Mouse (Mus musculus) lung, embryonic 14.5 days (tissue): ENCODE results near the gene Sav1. TPM values are rescaled to one million over a fixed set of nuclear protein-coding genes. Genes with fewer than 3 reads are reported as not detected.

ENCODE experiments used
- ATAC-seq: fragments of 200-750 bp; cut with Nextera tagmentation; 2 replicates; pipeline ENCODE4 v1.8.0; 2017; ENCODE audit warnings: mild to moderate bottlenecking, moderate TSS enrichment, moderate library complexity; ENCODE audit not compliant: insufficient read depth
- DNase-seq: peaks from one replicate; pipeline ENCODE4 v3.0.0-alpha.2; 2015
- H3K27ac ChIP-seq: fragments of 300-500 bp; sonication (generic); 2 replicates; pipeline ENCODE4 v1.5.1; 2014; ENCODE audit warnings: low read depth, mild to moderate bottlenecking, moderate library complexity
- H3K27me3 ChIP-seq: fragments of 300-500 bp; sonication (generic); 2 replicates; pipeline ENCODE4 v1.6.1; 2014; ENCODE audit warnings: low read length, control low read depth; ENCODE audit not compliant: insufficient read depth
- H3K36me3 ChIP-seq: fragments of 300-500 bp; sonication (generic); 2 replicates; pipeline ENCODE4 v1.6.1; 2014; ENCODE audit warnings: control low read depth; ENCODE audit not compliant: insufficient read depth
- H3K4me1 ChIP-seq: fragments of 300-500 bp; sonication (generic); 2 replicates; pipeline ENCODE4 v1.6.1; 2014; ENCODE audit warnings: antibody characterized with exemption, control low read depth; ENCODE audit not compliant: insufficient read depth
- H3K4me2 ChIP-seq: fragments of 300-500 bp; sonication (generic); 2 replicates; pipeline ENCODE4 v1.6.1; 2014; ENCODE audit warnings: mild to moderate bottlenecking
- H3K4me3 ChIP-seq: fragments of 300-500 bp; sonication (generic); 2 replicates; pipeline ENCODE4 v1.5.1; 2014; ENCODE audit warnings: low read depth, low read length
- H3K9ac ChIP-seq: fragments of 300-500 bp; sonication (generic); 2 replicates; pipeline ENCODE4 v1.6.1; 2014
- H3K9me3 ChIP-seq: fragments of 300-500 bp; sonication (generic); 2 replicates; pipeline ENCODE4 v1.6.1; 2016; ENCODE audit warnings: low read depth, low read length, control low read depth
- CTCF ChIP-seq: IDR thresholded peaks from 2 replicates; pipeline ENCODE4 v1.5.1; 2016; ENCODE audit warnings: antibody characterized with exemption, low read depth
- WGBS: fragments of 180-500 bp; shearing (Covaris S2); extraction: QIAGEN DNeasy Blood & Tissue Kit; methylation state at CpG from one replicate; pipeline ENCODE4 v1.1.7; 2014; 5-methylcytosine and 5-hydroxymethylcytosine counted together
- polyA plus RNA-seq: library from polyadenylated mRNA; unstranded; fragments of >200 nt; fragmentation: Nextera tagmentation; extraction: Ambion mirVana; gene quantifications from 2 replicates; pipeline ENCODE4 v1.2.1, GENCODE M21; 2014

Gene Sav1
- 11.8 and 12.8 TPM in 2 replicates for polyA plus RNA-seq

DNA sequence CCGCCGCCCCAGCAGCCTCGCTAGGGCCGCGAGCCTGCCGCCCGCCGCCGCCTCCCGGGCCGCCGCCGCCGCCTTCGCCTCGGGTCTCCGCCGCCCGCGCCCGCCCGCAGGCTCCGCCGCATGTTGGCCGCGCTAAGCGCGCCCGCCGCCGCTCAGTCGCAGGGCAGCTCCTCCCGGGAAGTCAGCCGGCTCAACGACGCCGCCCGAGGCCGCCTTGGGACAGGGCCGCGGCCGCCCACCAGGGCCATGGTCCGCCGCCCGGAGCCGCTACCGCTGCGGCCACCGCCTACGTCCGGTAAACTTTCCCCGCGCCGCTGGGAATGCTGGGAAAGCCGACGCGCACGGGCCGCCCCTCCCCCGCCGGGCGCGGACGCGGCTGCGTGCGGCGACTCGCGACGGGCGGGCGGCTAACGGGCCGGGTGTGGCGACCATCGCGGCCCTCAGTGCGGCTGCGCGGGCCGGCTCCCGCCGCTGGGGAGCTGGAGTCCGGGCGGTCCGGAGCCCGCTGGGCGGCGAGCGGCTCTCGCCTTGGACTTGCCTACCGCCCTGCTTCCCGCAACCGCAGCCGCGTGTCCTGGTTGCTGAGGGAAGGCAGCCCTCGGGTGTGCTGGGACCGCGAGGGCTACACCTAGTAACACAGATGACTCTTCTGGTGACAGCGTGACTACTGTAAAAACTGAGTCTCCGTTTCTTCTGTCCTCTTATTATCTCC lies at the start of gene Sav1:
TSS of gene Sav1 (minus strand) at position 217 of the 712 bp plus-strand sequence.
- DNase-seq: peak; percentile 94
- no peak for TF ChIP-seq CTCF
- H3K4me2 ChIP-seq: peak within 1 kb of the TSS; percentile 62
- H3K27ac ChIP-seq: peak within 1 kb of the TSS; percentile 92
- H3K9me3 ChIP-seq: no peaks in the 10 kb centered on the region
- 0 out of 2 replicates have a peak, but pooled peaks cover 2% of the 10 kb centered on the region for H3K4me1 ChIP-seq
- peak within 1 kb of the TSS; percentile 90 for H3K4me3 ChIP-seq
- peaks cover 25% of the 10 kb centered on the region for H3K36me3 ChIP-seq
- peak within 1 kb of the TSS; percentile 97 for H3K9ac ChIP-seq
- no peaks in the 10 kb centered on the region for H3K27me3 ChIP-seq
- WGBS: under 1% methylated on average over 101 of the region's 102 CpGs
- peak; percentile 93 for ATAC-seq

DNA sequence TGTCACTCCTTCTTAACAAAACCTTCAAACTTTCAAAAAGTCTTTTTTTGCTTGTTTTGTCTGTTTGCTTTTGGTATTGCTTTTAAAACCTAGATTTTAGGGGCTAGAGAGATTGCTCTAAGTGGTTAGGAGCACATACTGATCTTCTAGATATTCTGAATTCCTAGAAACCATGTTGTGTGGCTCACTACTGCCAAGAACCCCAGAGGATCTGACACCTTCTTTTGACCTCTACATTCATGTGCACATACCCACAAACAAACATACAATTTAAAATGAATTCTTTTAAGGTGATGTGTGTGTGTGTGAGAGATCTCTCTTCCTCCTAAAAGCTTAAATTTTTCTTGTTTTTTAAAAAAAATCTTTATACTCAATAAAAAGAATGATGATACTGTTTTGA lies 39.4 kb upstream of the Sav1 start:
- ATAC-seq: no peak
- no peak overlapping the region for H3K4me3 ChIP-seq
- no peak overlapping the region for H3K9ac ChIP-seq
- H3K9me3 ChIP-seq: no peaks in the 10 kb centered on the region
- H3K4me2 ChIP-seq: no peak overlapping the region
- DNase-seq: no peak
- no peaks in the 10 kb centered on the region for H3K27me3 ChIP-seq
- H3K27ac ChIP-seq: no peak overlapping the region
- no peak for TF ChIP-seq CTCF
- no peaks in the 10 kb centered on the region for H3K4me1 ChIP-seq
- peaks cover 62% of the 10 kb centered on the region for H3K36me3 ChIP-seq

DNA sequence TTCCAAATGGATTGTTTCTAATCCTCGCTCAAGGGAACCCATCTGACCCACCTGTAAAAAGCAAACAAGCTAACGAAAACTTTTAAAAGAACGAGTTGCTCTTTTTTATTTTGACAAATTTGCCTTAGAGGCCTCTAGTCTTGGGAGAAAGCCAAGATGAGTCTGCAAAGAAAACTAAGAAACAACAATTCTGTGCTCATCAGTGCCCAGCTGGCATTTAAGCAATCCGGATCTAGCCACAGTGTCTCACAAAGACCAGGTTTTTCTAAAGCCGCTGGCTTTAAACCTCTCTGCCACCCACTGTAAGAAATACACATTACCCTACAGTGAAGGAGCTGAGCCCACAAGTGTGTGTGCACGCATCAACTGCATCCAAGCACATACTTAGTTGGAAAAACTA lies 38.6 kb upstream of the Sav1 start:
- ATAC-seq: no peak
- peaks cover 63% of the 10 kb centered on the region for H3K36me3 ChIP-seq

DNA sequence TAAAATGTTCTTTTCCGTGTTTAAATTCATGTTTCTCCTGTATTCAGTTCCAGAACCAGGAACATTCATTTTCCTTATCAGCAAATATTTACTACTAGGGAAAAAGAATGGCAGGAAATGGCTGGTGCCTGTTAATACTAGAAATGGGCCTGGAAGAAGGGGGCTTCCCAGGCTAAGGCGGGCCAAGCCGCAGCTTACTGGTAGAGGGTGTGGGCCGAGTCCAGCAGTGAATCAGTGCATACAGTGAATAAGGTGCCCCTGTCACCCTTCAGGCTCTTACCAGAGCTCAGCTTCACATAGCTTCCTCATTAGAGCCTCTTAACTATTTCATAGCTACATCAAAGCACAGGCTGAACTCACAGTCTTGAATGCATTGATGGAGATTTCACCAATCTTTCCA lies 36.8 kb upstream of the Sav1 start:
- Histone ChIP-seq H3K36me3 (peaks cover 64% of the 10 kb centered on the region), H3K4me1 (no peaks in the 10 kb centered on the region), H3K9me3 (no peaks in the 10 kb centered on the region), H3K4me3 (no peak overlapping the region), H3K4me2 (no peak overlapping the region), H3K27ac (no peak overlapping the region), H3K27me3 (no peaks in the 10 kb centered on the region), H3K9ac (no peak overlapping the region)
- DNase-seq (no peak), ATAC-seq (no peak)
- WGBS: 71% methylated on average over 4 of the region's 4 CpGs
- no peak for TF ChIP-seq CTCF

More for the DNA sequence above, 38.6 kb upstream of the Sav1 start:
- Histone ChIP-seq H3K9me3 (no peaks in the 10 kb centered on the region), H3K4me3 (no peak overlapping the region), H3K27ac (no peak overlapping the region), H3K27me3 (no peaks in the 10 kb centered on the region), H3K9ac (no peak overlapping the region), H3K4me2 (no peak overlapping the region), H3K4me1 (no peaks in the 10 kb centered on the region)
- no peak for TF ChIP-seq CTCF
- DNase-seq: no peak
- WGBS: 81% methylated on average over 6 of the region's 6 CpGs

DNA sequence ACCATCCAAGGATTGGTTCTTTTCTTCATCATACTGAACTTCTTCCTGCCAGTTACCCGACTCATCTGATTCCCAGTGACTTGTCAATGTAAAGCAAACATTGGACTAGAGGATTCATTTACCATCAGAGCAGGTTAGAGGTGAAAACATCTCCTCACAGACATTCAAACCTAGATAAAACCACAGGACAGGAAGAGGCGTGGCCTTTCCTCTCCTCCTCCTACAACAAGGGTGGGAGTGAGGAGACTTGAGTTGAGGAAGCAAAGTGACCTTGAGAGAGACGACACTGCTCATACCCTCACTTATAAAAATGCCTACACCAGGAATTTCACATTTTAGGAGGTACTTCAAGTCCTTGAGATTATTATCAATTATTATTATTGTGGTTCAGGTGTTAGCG lies 31.4 kb upstream of the Sav1 start:
- no peak overlapping the region for H3K4me2 ChIP-seq
- no peaks in the 10 kb centered on the region for H3K4me1 ChIP-seq
- no peak overlapping the region for H3K9ac ChIP-seq
- ATAC-seq (no peak), DNase-seq (no peak)
- no peak for TF ChIP-seq CTCF
- no peaks in the 10 kb centered on the region for H3K9me3 ChIP-seq
- peaks cover 59% of the 10 kb centered on the region for H3K36me3 ChIP-seq
- H3K27ac ChIP-seq: no peak overlapping the region
- no peak overlapping the region for H3K4me3 ChIP-seq
- 70% methylated on average over 4 of the region's 4 CpGs for WGBS
- H3K27me3 ChIP-seq: no peaks in the 10 kb centered on the region

DNA sequence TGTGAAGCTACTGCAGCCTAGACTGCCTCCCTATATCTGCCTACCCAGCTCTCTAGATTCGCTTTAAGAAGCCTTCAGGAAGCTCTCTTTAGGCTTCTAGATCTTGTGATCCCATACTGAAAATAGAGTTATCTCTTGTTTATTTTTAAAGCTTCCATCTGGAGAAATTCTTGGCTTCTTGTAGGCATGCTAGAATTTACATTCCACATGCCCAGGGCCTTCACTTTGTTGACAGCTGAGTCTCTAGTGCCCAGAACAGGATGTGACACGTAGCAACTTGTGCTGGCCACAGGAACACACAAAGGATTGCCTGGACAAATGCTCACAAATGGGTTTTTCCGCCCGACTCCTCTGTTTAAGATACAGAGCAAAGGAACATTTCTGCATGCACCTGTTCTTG lies 29.1 kb upstream of the Sav1 start:
- no peak for TF ChIP-seq CTCF
- no peaks in the 10 kb centered on the region for H3K4me1 ChIP-seq
- no peak overlapping the region for H3K4me3 ChIP-seq
- ATAC-seq: no peak
- no peak overlapping the region for H3K9ac ChIP-seq
- peak; percentile 22 for DNase-seq
- H3K27ac ChIP-seq: no peak overlapping the region; the same call in 1 of the 2 replicates
- no peaks in the 10 kb centered on the region for H3K27me3 ChIP-seq
- H3K4me2 ChIP-seq: no peak overlapping the region
- H3K36me3 ChIP-seq: peaks cover 45% of the 10 kb centered on the region
- H3K9me3 ChIP-seq: no peaks in the 10 kb centered on the region
- 43% methylated on average over 4 of the region's 4 CpGs for WGBS

DNA sequence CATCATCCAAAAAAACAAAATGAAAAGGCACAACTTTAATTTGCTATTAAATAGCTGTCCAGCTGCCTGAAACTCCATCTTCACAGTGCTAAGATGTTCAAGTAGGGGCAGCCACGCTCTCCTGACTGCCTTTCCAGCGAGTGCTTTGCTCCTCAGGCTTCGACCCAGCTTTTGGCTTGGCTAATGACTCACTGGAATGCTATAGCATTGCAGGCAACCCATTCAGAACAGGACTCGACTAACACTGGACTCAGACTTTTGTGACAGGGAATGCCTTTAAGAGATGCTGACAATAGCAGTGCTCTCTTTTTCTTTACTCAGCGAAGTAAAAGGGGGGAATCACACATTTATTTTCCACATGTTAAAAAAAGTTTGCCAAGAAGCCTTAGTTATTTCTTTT lies 24.9 kb upstream of the Sav1 start:
- Histone ChIP-seq H3K9ac (no peak overlapping the region), H3K4me2 (no peak overlapping the region), H3K9me3 (no peaks in the 10 kb centered on the region), H3K4me3 (no peak overlapping the region), H3K27ac (no peak overlapping the region), H3K36me3 (peaks cover 24% of the 10 kb centered on the region), H3K27me3 (no peaks in the 10 kb centered on the region), H3K4me1 (no peaks in the 10 kb centered on the region)
- WGBS: 74% methylated on average over 5 of the region's 5 CpGs
- no peak for TF ChIP-seq CTCF
- DNase-seq: no peak
- ATAC-seq: no peak

DNA sequence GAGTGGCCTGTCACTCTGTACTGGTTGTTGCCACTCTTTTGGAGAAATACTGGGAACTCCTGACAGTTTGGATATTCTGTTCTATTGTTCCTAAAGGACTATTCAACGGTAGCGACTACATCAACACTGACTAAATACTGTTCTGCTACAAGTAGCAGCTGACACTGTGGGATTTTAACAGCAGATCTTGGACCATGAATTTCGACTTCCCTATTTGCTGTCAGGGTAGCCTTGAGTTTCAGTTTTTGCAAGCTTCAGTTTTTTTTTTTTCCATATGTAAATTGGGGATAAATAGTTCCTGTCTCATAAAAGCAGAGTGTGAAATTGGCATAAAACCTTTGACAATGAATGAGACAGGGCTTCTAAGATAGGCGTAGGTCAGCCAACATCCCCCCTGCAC lies 23.6 kb upstream of the Sav1 start:
- Histone ChIP-seq H3K36me3 (peaks cover 12% of the 10 kb centered on the region), H3K9ac (no peak overlapping the region), H3K4me1 (no peaks in the 10 kb centered on the region), H3K27me3 (no peaks in the 10 kb centered on the region), H3K4me3 (no peak overlapping the region), H3K4me2 (no peak overlapping the region), H3K9me3 (no peaks in the 10 kb centered on the region), H3K27ac (no peak overlapping the region)
- ATAC-seq (no peak), DNase-seq (no peak)
- no peak for TF ChIP-seq CTCF
- 93% methylated on average over 4 of the region's 4 CpGs for WGBS
